Mouse (Mus musculus) liver, adult 2 months (tissue): ENCODE measurements around the gene Gm17190.

Experiments
- CTCF ChIP-seq: fragments of 200-500 bp; IDR thresholded peaks from 2 replicates; pipeline ENCODE4 v1.5.1; 2011; ENCODE audit warnings: low read depth, low read length, control low read depth
- POLR2A ChIP-seq: fragments of 200-500 bp; IDR thresholded peaks from 2 replicates; pipeline ENCODE4 v1.6.1; 2011; ENCODE audit warnings: low read length, control low read depth; ENCODE audit not compliant: insufficient read depth; ENCODE audit errors: extremely low read depth

- no peak for TF ChIP-seq CTCF
- no peak for TF ChIP-seq POLR2A
These were observed 50.6 kb downstream of the Gm17190 start, which contains the start of gene Sv2c for GRCm38 (mm10) chr13:96132401-96132816.
